Mouse (Mus musculus) kidney, embryonic 15.5 days (tissue): Measurements from ENCODE around the gene Col18a1. TPM values are rescaled to one million over a fixed set of nuclear protein-coding genes. Genes with fewer than 3 reads are reported as not detected.

Experiments used
- ATAC-seq: fragments of 200-750 bp; cut with Nextera tagmentation; replicated peaks from 2 replicates; pipeline ENCODE4 v1.8.0; 2017; ENCODE audit warnings: moderate TSS enrichment; ENCODE audit not compliant: low FRiP score
- H3K27ac ChIP-seq: fragments of 300-500 bp; sonication (generic); 2 replicates; pipeline ENCODE4 v1.5.1; 2015; ENCODE audit warnings: mild to moderate bottlenecking, inconsistent platforms
- H3K27me3 ChIP-seq: fragments of 300-500 bp; sonication (generic); 2 replicates; pipeline ENCODE4 v1.6.1; 2015; ENCODE audit warnings: inconsistent platforms
- H3K36me3 ChIP-seq: fragments of 300-500 bp; sonication (generic); 2 replicates; pipeline ENCODE4 v1.6.1; 2015; ENCODE audit warnings: inconsistent platforms
- H3K4me1 ChIP-seq: fragments of 300-500 bp; sonication (generic); 2 replicates; pipeline ENCODE4 v1.6.1; 2015; ENCODE audit warnings: inconsistent platforms
- H3K4me2 ChIP-seq: fragments of 300-500 bp; sonication (generic); 2 replicates; pipeline ENCODE4 v1.6.1; 2015; ENCODE audit warnings: moderate library complexity, mild to moderate bottlenecking, inconsistent platforms
- H3K4me3 ChIP-seq: fragments of 300-500 bp; sonication (generic); replicated peaks from 2 replicates; pipeline ENCODE4 v1.5.1; 2015; ENCODE audit warnings: mild to moderate bottlenecking, inconsistent platforms
- H3K9ac ChIP-seq: fragments of 300-500 bp; sonication (generic); 2 replicates; pipeline ENCODE4 v1.6.1; 2015; ENCODE audit warnings: mild to moderate bottlenecking, inconsistent platforms
- H3K9me3 ChIP-seq: fragments of 300-500 bp; sonication (generic); replicated peaks from 2 replicates; pipeline ENCODE4 v1.6.1; 2016; ENCODE audit warnings: inconsistent platforms
- WGBS: fragments of 180-500 bp; shearing (Covaris S2); methylation state at CpG from one replicate; pipeline ENCODE4 v1.1.7; 2015; ENCODE audit warnings: mixed read lengths; 5-methylcytosine and 5-hydroxymethylcytosine counted together
- polyA plus RNA-seq: library from polyadenylated mRNA; unstranded; fragments of >200 nt; fragmentation: Nextera tagmentation; extraction: Ambion mirVana; gene quantifications from 2 replicates; pipeline ENCODE4 v1.2.1, GENCODE M21; 2015

The Col18a1 gene
- polyA plus RNA-seq, 1 experiment from 2014 or later, result 206 TPM

DNA sequence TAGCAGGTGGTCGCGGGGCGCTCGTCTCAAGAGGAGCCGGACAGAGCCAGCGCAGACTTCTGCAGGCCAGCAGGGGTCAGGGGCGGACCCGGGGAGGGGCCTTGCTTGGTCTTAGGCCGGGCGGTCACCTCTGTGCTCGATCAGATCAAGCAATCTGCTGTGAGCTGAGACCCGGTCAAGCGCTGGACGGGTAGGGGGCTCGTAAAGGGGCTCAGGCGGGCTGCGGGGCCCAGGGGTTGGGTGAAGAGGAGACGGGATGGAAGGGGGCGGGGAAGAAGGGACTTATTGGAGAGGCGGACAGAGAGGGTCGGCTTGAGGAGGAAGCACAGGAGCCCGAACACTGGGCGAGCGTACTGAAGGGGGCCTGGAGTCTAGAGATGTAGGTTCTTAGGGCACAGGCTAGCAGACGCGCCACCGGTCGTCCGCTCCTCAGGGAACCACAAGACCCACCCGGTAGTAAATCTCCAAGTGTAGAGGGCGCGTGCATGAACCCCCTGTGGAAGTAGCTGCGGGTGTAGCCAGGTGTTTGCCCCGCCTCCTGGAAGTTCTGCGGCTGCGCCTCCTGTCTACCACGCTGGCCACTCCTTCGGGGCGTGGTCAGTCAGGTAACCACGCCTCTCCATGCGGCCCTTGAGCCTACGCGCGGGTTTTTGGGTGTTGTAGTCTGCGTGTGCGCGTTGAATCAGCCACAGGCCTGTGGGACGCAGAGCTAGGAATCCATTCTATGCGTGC lies 133.6 kb downstream of the Col18a1 start:
- no peaks in the 10 kb centered on the region for H3K9me3 ChIP-seq
- H3K27ac ChIP-seq, result peak overlapping the region; percentile 91
- WGBS, result under 1% methylated on average over 49 of the region's 49 CpGs
- H3K9ac ChIP-seq, result peak overlapping the region; percentile 76
- peak; percentile 89 for ATAC-seq
- no peaks in the 10 kb centered on the region for H3K36me3 ChIP-seq
- peaks cover 30% of the 10 kb centered on the region for H3K4me1 ChIP-seq
- H3K4me3 ChIP-seq, result peak overlapping the region; percentile 74
- H3K27me3 ChIP-seq, result no peaks in the 10 kb centered on the region
- peak overlapping the region; percentile 90 for H3K4me2 ChIP-seq

GRCm38 (mm10) chr10:77031768-77032375 lies 134.5 kb downstream of the Col18a1 start, which contains the start of gene Slc19a1:
Gene Slc19a1, plus strand, starts transcription at chr10:77032241.
- peak; percentile 0; the same call in 1 of the 2 replicates for ATAC-seq

DNA sequence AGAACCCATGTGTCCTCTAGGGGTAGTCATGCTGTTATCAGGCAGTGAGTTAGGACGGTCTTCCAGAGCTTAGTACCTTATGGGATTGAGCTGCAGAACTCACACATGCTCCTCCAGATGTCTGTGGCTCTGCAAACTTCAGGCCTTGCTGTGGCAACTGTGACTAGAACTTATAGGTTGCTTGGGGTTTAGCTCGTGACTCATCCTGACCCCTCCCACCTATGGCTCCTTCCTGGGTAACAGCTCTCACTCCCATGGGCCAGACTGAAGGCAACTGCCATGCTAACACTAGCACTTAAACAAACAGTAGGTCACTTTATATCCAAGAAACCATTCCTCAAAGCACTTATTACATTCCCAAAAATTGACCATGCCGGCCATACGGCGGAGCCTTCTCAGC lies 135.7 kb downstream of the Col18a1 start:
- Histone ChIP-seq H3K4me1 (peaks cover 30% of the 10 kb centered on the region), H3K27ac (0 out of 2 replicates have a peak overlapping the region, but pooled peaks have one; percentile 66), H3K27me3 (no peaks in the 10 kb centered on the region), H3K4me2 (no peak overlapping the region), H3K9ac (no peak overlapping the region), H3K9me3 (no peaks in the 10 kb centered on the region), H3K36me3 (no peaks in the 10 kb centered on the region), H3K4me3 (no peak overlapping the region)
- WGBS, result 96% methylated on average over 5 of the region's 5 CpGs
- no peak for ATAC-seq

More at GRCm38 (mm10) chr10:77031768-77032375, 134.5 kb downstream of the Col18a1 start, which contains the start of gene Slc19a1:
- Histone ChIP-seq H3K27me3 (no peaks in the 10 kb centered on the region), H3K4me2 (peak within 1 kb of the TSS; percentile 90), H3K27ac (peak within 1 kb of the TSS; percentile 91), H3K9ac (peak within 1 kb of the TSS; percentile 76), H3K4me1 (peaks cover 30% of the 10 kb centered on the region), H3K9me3 (no peaks in the 10 kb centered on the region), H3K4me3 (peak within 1 kb of the TSS; percentile 74), H3K36me3 (no peaks in the 10 kb centered on the region)
- WGBS, result 42% methylated on average over 13 of the region's 13 CpGs

- Histone ChIP-seq H3K9me3 (no peaks in the 10 kb centered on the region), H3K9ac (no peak overlapping the region), H3K27me3 (no peaks in the 10 kb centered on the region), H3K4me2 (no peak overlapping the region), H3K27ac (peak overlapping the region; percentile 66), H3K36me3 (no peaks in the 10 kb centered on the region), H3K4me1 (peaks cover 23% of the 10 kb centered on the region), H3K4me3 (no peak overlapping the region)
- 90% methylated on average over 4 of the region's 4 CpGs for WGBS
- ATAC-seq, result no peak
These were observed 136.6 kb downstream of the Col18a1 start for GRCm38 (mm10) chr10:77029761-77030160.

DNA sequence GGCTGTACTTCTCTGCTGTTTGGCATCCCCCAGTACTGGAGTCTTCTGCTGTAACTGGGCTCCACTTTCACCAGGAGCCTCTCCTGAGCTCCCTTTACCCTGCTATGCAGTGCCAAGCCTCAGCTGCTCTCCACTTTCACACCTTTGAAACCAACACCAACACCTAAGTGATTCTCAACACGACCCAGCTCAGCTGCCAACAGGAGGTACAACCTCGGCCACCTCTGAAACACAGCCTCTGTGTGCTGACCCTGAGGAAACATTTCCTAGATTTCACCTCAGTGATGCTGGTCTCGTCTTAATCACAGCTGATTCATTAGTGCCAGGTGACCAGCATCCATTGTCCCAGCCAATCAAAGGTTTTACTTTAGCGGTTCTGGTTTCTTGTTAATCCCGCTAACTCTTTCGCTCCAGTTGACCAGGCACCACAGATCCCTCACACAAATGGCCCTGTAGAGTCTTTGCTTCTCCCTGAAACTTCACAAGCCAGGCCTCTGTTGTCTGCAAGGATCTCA lies 137.5 kb downstream of the Col18a1 start:
- no peak overlapping the region for H3K4me3 ChIP-seq
- no peak for ATAC-seq
- WGBS, result 75% methylated on average over 6 of the region's 6 CpGs

GRCm38 (mm10) chr10:77026944-77027343 lies 139.4 kb downstream of the Col18a1 start:
- no peak overlapping the region for H3K4me3 ChIP-seq
- H3K9ac ChIP-seq, result no peak overlapping the region
- WGBS, result 64% methylated on average over 3 of the region's 3 CpGs
- no peaks in the 10 kb centered on the region for H3K27me3 ChIP-seq
- no peaks in the 10 kb centered on the region for H3K9me3 ChIP-seq
- 0 out of 2 replicates have a peak overlapping the region, but pooled peaks have one; percentile 45 for H3K27ac ChIP-seq
- H3K4me1 ChIP-seq, result peaks cover 5% of the 10 kb centered on the region
- no peak overlapping the region for H3K4me2 ChIP-seq
- H3K36me3 ChIP-seq, result no peaks in the 10 kb centered on the region
- ATAC-seq, result no peak; the same call in 1 of the 2 replicates

More for the DNA sequence above, 137.5 kb downstream of the Col18a1 start:
- H3K4me2 ChIP-seq, result no peak overlapping the region
- no peaks in the 10 kb centered on the region for H3K27me3 ChIP-seq
- H3K9me3 ChIP-seq, result no peaks in the 10 kb centered on the region
- no peaks in the 10 kb centered on the region for H3K36me3 ChIP-seq
- H3K27ac ChIP-seq, result peak overlapping the region; percentile 52; the same call in 1 of the 2 replicates
- no peak overlapping the region for H3K9ac ChIP-seq
- peaks cover 14% of the 10 kb centered on the region for H3K4me1 ChIP-seq

DNA sequence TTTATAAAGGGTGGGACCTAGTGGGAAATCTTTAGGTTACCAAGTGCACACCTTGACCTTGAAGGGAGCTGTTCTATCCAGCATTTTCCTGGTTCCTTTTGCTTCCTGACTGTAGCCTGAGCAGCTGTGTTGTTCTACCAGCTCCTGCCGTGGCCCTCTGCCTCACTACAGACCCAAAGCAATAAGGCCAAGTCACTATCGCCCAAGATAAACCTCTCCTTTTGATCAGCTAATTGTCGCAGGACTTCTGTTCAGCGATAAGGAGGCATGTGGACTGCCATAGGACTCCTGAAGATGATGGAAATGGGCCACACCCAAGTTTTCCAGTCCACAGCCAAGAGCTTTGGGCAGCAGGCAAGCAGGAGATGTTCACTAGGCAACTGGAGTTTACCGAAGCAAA lies 142.1 kb downstream of the Col18a1 start:
- 77% methylated on average over 5 of the region's 5 CpGs for WGBS
- no peak overlapping the region for H3K27ac ChIP-seq
- no peak for ATAC-seq
- H3K36me3 ChIP-seq, result no peaks in the 10 kb centered on the region
- H3K9me3 ChIP-seq, result no peaks in the 10 kb centered on the region
- H3K4me2 ChIP-seq, result no peak overlapping the region
- H3K4me1 ChIP-seq, result peaks cover 8% of the 10 kb centered on the region; the same call in 1 of the 2 replicates
- H3K4me3 ChIP-seq, result no peak overlapping the region
- no peak overlapping the region for H3K9ac ChIP-seq
- no peaks in the 10 kb centered on the region for H3K27me3 ChIP-seq

DNA sequence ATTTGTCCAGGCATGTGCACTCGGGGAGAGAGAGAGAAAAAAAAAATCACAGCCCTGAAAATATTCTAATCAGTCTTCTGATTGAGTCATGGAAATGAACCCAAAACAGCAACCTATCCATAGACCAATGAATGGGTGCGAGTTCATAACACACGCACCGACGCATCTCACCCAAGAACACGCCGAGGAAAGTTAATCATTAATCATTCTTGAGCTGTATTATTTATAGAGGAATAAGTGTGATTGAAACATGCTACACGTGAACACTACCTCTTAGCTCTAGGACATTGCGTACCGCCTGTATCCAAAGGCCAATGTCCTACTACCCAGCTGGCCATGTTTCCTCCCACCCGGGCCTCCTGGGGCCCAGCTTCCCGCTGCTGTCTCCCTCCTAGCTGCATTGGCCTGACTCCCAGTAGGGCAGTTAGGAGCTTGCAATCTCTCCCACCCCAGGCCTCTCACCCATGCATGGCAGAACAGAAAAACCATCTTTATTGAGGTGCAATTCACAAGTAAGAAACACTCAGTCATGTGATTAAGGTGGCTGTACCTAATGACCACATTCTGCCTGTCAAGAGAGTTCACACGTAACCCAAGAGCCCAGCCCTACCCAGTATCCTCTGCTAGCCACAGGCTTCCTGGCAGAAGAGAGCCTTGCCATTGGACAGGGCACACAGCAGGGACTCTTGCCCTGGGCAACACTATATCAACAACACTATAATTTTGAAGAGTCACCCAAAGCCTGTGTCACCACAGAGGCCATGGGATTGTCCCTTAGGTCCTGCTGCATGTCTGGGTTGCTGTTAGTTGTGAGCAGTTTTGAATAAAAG lies 143.8 kb downstream of the Col18a1 start:
- Histone ChIP-seq H3K27ac (no peak overlapping the region), H3K4me3 (no peak overlapping the region), H3K9me3 (no peaks in the 10 kb centered on the region), H3K27me3 (no peaks in the 10 kb centered on the region), H3K4me1 (peaks cover 8% of the 10 kb centered on the region; the same call in 1 of the 2 replicates), H3K36me3 (no peaks in the 10 kb centered on the region), H3K9ac (no peak overlapping the region), H3K4me2 (no peak overlapping the region)
- no peak for ATAC-seq
- 67% methylated on average over 13 of the region's 13 CpGs for WGBS

- no peak overlapping the region for H3K27ac ChIP-seq
- peak overlapping the region; percentile 19 for H3K4me3 ChIP-seq
- H3K4me2 ChIP-seq, result peak overlapping the region; percentile 53
- peaks cover 8% of the 10 kb centered on the region; the same call in 1 of the 2 replicates for H3K4me1 ChIP-seq
- no peaks in the 10 kb centered on the region for H3K9me3 ChIP-seq
- 0 out of 2 replicates have a peak overlapping the region, but pooled peaks have one; percentile 7 for H3K9ac ChIP-seq
- H3K27me3 ChIP-seq, result no peaks in the 10 kb centered on the region
- peak; percentile 73 for ATAC-seq
- no peaks in the 10 kb centered on the region for H3K36me3 ChIP-seq
- WGBS, result 25% methylated on average over 17 of the region's 17 CpGs
These were observed 144.8 kb downstream of the Col18a1 start for GRCm38 (mm10) chr10:77021399-77022052.

GRCm38 (mm10) chr10:77017662-77018061 lies 148.7 kb downstream of the Col18a1 start:
- Histone ChIP-seq H3K4me2 (no peak overlapping the region), H3K4me3 (no peak overlapping the region), H3K27ac (no peak overlapping the region), H3K4me1 (peaks cover 14% of the 10 kb centered on the region; the same call in 1 of the 2 replicates), H3K36me3 (no peaks in the 10 kb centered on the region), H3K27me3 (no peaks in the 10 kb centered on the region), H3K9me3 (no peaks in the 10 kb centered on the region), H3K9ac (no peak overlapping the region)
- ATAC-seq, result no peak
- WGBS, result 73% methylated on average over 9 of the region's 9 CpGs

DNA sequence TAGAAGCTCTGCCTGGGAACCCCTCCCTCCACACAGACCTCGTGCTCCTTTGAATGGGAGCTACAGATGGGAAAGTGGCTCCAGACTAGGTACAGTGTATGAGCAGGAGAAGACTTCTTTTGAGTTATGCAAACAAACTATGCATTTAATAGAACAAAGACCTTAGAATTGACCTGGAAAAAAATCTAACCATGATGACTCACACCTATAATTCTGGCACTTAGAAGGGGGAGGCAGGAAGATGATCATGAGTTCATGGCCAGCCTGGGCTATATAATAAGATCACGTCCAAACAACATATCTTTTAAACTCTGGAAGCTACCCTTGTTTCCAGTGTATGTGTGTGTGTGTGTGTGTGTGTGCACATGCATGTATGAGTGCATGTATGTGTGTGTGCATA lies 149.3 kb downstream of the Col18a1 start:
- no peak for ATAC-seq
- H3K4me1 ChIP-seq, result peaks cover 12% of the 10 kb centered on the region; the same call in 1 of the 2 replicates
- no peak overlapping the region for H3K4me3 ChIP-seq
- H3K4me2 ChIP-seq, result no peak overlapping the region
- no peak overlapping the region for H3K9ac ChIP-seq
- no peaks in the 10 kb centered on the region for H3K9me3 ChIP-seq
- no peak overlapping the region for H3K27ac ChIP-seq
- no peaks in the 10 kb centered on the region for H3K36me3 ChIP-seq
- WGBS, result 74% methylated on average over 2 of the region's 2 CpGs
- no peaks in the 10 kb centered on the region for H3K27me3 ChIP-seq
